Mouse (Mus musculus): ENCODE measurements around the gene Fgfr2. TPM values are rescaled to one million over a fixed set of nuclear protein-coding genes. Genes with fewer than 3 reads are reported as not detected.
A peak's percentile ranks its signal among the peaks of the same experiment; 100 is the strongest.

Gene Fgfr2
- total RNA-seq, 2 experiments from 2014 or later: 47.6 to 49.5 TPM

GRCm38 (mm10) chr7:132726106-132726861, 396.9 kb downstream of the Fgfr2 start:
- H3K27ac ChIP-seq: peak overlapping the region; percentile 61
- H3K4me3 ChIP-seq: no peak overlapping the region
- no peak for TF ChIP-seq CTCF (conservative IDR thresholded peaks at IDR 0.05)
- no peak for DNase-seq (ENCODE audit: low spot score in 2 of 2)

- no peak for DNase-seq (ENCODE audit: low spot score in 2 of 2)
- TF ChIP-seq CTCF (conservative IDR thresholded peaks at IDR 0.05): no peak
- Histone ChIP-seq H3K27ac (peak overlapping the region; percentile 89), H3K4me3 (no peak overlapping the region)
These were observed 398.6 kb downstream of the Fgfr2 start for GRCm38 (mm10) chr7:132724501-132725062.

GRCm38 (mm10) chr7:132723906-132724305, 399.2 kb downstream of the Fgfr2 start:
- Histone ChIP-seq H3K4me3 (no peak overlapping the region), H3K27ac (peak overlapping the region; percentile 89)
- TF ChIP-seq CTCF (conservative IDR thresholded peaks at IDR 0.05): no peak
- DNase-seq (ENCODE audit: low spot score in 2 of 2): no peak

- peak overlapping the region; percentile 89 for H3K27ac ChIP-seq
- no peak for TF ChIP-seq CTCF (conservative IDR thresholded peaks at IDR 0.05)
- no peak overlapping the region for H3K4me3 ChIP-seq
- no peak for DNase-seq (ENCODE audit: low spot score in 2 of 2)
These were observed 400.5 kb downstream of the Fgfr2 start for GRCm38 (mm10) chr7:132722401-132723370.

GRCm38 (mm10) chr7:132720562-132720961, 402.6 kb downstream of the Fgfr2 start:
- DNase-seq (ENCODE audit: low spot score in 2 of 2): peak in 1 of 2 experiments; percentile 64
- H3K4me3 ChIP-seq: no peak overlapping the region
- peak; percentile 28 for TF ChIP-seq CTCF (conservative IDR thresholded peaks at IDR 0.05)
- H3K27ac ChIP-seq: peak overlapping the region; percentile 89

GRCm38 (mm10) chr7:132719570-132719969, 403.6 kb downstream of the Fgfr2 start:
- Histone ChIP-seq H3K27ac (peak overlapping the region; percentile 89), H3K4me3 (no peak overlapping the region)
- no peak for DNase-seq (ENCODE audit: low spot score in 2 of 2)
- no peak for TF ChIP-seq CTCF (conservative IDR thresholded peaks at IDR 0.05)

GRCm38 (mm10) chr7:132715259-132715658, 407.9 kb downstream of the Fgfr2 start:
- DNase-seq (ENCODE audit: low spot score in 2 of 2): no peak
- no peak overlapping the region for H3K4me3 ChIP-seq
- peak overlapping the region; percentile 95 for H3K27ac ChIP-seq
- no peak for TF ChIP-seq CTCF (conservative IDR thresholded peaks at IDR 0.05)

GRCm38 (mm10) chr7:132714236-132714923, 408.8 kb downstream of the Fgfr2 start:
- peak overlapping the region; percentile 95 for H3K27ac ChIP-seq
- H3K4me3 ChIP-seq: no peak overlapping the region
- DNase-seq (ENCODE audit: low spot score in 2 of 2): peak; percentile 64 to 87
- TF ChIP-seq CTCF (conservative IDR thresholded peaks at IDR 0.05): no peak

- no peak for DNase-seq (ENCODE audit: low spot score in 2 of 2)
- TF ChIP-seq CTCF (conservative IDR thresholded peaks at IDR 0.05): 0 out of 2 replicates have a peak, but pooled peaks have one; percentile 9
- Histone ChIP-seq H3K4me3 (no peak overlapping the region), H3K27ac (peak overlapping the region; percentile 95)
These were observed 409.5 kb downstream of the Fgfr2 start for GRCm38 (mm10) chr7:132713483-132714126.

GRCm38 (mm10) chr7:132712956-132713355, 410.2 kb downstream of the Fgfr2 start:
- DNase-seq (ENCODE audit: low spot score in 2 of 2): no peak
- no peak for TF ChIP-seq CTCF (conservative IDR thresholded peaks at IDR 0.05)
- peak overlapping the region; percentile 95 for H3K27ac ChIP-seq

GRCm38 (mm10) chr7:132712044-132712708, 411.0 kb downstream of the Fgfr2 start:
- peak overlapping the region; percentile 95 for H3K27ac ChIP-seq
- no peak for DNase-seq (ENCODE audit: low spot score in 2 of 2)
- H3K4me3 ChIP-seq: no peak overlapping the region
- TF ChIP-seq CTCF (conservative IDR thresholded peaks at IDR 0.05): no peak

More at GRCm38 (mm10) chr7:132712956-132713355, 410.2 kb downstream of the Fgfr2 start:
- H3K4me3 ChIP-seq: no peak overlapping the region
